Mouse (Mus musculus) liver, embryonic 14.5 days (tissue): ENCODE results near the gene 4930402H24Rik. TPM values are rescaled to one million over a fixed set of nuclear protein-coding genes. Genes with fewer than 3 reads are reported as not detected.

ENCODE experiments used
- ATAC-seq: fragments of 200-750 bp; cut with Nextera tagmentation; 2 replicates; pipeline ENCODE4 v1.8.0; 2017; ENCODE audit warnings: moderate number of reproducible peaks, mild to moderate bottlenecking, moderate library complexity; ENCODE audit not compliant: insufficient read depth
- DNase-seq, 3 experiments: peaks; one replicate each; pipeline ENCODE4 v3.0.0-alpha.2; 2012 to 2013; ENCODE audit warnings: low read depth in 3 of 3, low spot score in 3 of 3
- H3K27ac ChIP-seq: fragments of 300-500 bp; sonication (generic); 2 replicates; pipeline ENCODE4 v1.5.1; 2014; ENCODE audit warnings: moderate library complexity, mild to moderate bottlenecking, control low read depth, inconsistent platforms
- H3K27me3 ChIP-seq: fragments of 300-500 bp; sonication (generic); 2 replicates; pipeline ENCODE4 v1.6.1; 2014; ENCODE audit warnings: mild to moderate bottlenecking, low read length, moderate library complexity; ENCODE audit not compliant: control insufficient read depth, insufficient read depth
- H3K36me3 ChIP-seq: fragments of 300-500 bp; sonication (generic); replicated peaks from 2 replicates; pipeline ENCODE4 v1.6.1; 2014; ENCODE audit warnings: low read depth; ENCODE audit not compliant: control insufficient read depth, insufficient read depth
- H3K4me1 ChIP-seq, 2 experiments: fragments of 200-500 bp in 1 of 2; fragments of 300-500 bp in 1 of 2; sonication (generic) in 1 of 2; replicated peaks; 2 replicates each; pipeline ENCODE4 v1.6.1; 2012 to 2014; ENCODE audit warnings: antibody characterized with exemption in 1 of 2, inconsistent platforms in 1 of 2, low read length in 1 of 2; ENCODE audit not compliant: control insufficient read depth in 2 of 2, insufficient read depth in 2 of 2
- H3K4me2 ChIP-seq: fragments of 300-500 bp; sonication (generic); 2 replicates; pipeline ENCODE4 v1.6.1; 2014; ENCODE audit warnings: low read depth, mild to moderate bottlenecking, control low read depth, moderate library complexity
- H3K4me3 ChIP-seq, 2 experiments: fragments of 200-500 bp in 1 of 2; fragments of 300-500 bp in 1 of 2; sonication (generic) in 1 of 2; 2 replicates each; pipeline ENCODE4 v1.5.1; 2012 to 2014; ENCODE audit warnings: low read depth in 2 of 2, low read length in 2 of 2, mild to moderate bottlenecking in 2 of 2, control low read depth in 1 of 2, inconsistent platforms in 1 of 2, moderate library complexity in 1 of 2; ENCODE audit not compliant: insufficient read depth in 1 of 2
- H3K9ac ChIP-seq: fragments of 300-500 bp; sonication (generic); replicated peaks from 2 replicates; pipeline ENCODE4 v1.6.1; 2014; ENCODE audit warnings: mild to moderate bottlenecking, control low read depth, moderate library complexity
- H3K9me3 ChIP-seq: fragments of 300-500 bp; sonication (generic); 2 replicates; pipeline ENCODE4 v1.6.1; 2016; ENCODE audit warnings: low read length, mixed read lengths; ENCODE audit not compliant: control insufficient read depth
- CTCF ChIP-seq: IDR thresholded peaks from 2 replicates; pipeline ENCODE4 v1.5.1; 2016; ENCODE audit warnings: antibody characterized with exemption, low read depth, control low read depth
- EP300 ChIP-seq: IDR thresholded peaks from 2 replicates; pipeline ENCODE4 v1.6.1; 2016; ENCODE audit warnings: antibody characterized with exemption, low read depth
- WGBS: fragments of 180-500 bp; shearing (Covaris S2); extraction: QIAGEN DNeasy Blood & Tissue Kit; methylation state at CpG from one replicate; pipeline ENCODE4 v1.1.7; 2014; ENCODE audit not compliant: insufficient replicate concordance; 5-methylcytosine and 5-hydroxymethylcytosine counted together
- polyA plus RNA-seq, 2 experiments: library from polyadenylated mRNA; depleted of rRNA in 1 of 2; stranded (reverse) in 1 of 2; unstranded in 1 of 2; fragments of >200 nt; fragmentation: Nextera tagmentation in 1 of 2; extraction: Ambion mirVana in 1 of 2; gene quantifications; 2 replicates each; pipeline versions ENCODE4 v1.2.1 to v1.2.3; 2012 to 2014

Gene 4930402H24Rik
- polyA plus RNA-seq, 2 experiments, result 4.4 to 6.9 TPM

DNA sequence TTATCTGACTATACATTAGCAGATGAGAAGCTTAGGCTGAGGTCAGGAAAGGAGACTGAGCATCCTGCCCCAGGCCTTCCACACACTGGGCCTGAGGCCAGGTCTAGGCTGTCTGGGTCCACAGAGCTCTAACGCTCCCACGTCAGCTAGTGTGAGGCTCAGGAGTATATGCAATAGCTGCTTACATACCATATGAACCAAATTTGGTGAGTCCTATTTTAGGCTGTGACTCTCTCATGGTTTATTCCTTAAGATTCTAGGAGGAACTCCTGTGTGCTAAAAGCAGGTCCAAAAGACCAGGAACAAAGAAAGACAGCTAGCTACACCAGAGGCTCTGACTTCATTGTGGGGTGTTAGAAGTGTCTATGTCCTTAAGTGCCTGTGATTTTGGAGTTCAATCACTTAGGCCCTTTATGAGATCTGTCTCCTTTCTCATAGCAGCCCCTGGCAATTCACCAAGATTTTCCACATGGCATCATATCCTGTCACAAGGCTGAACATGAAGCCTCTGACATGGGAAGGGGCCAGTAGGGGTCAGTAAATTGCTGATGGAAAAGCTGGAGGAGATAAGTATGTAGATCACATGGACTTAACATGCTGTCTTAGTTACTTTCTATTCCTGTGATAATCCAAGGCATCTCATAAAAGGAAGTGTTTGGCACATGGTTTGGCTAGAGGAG is 177.2 kb downstream of the 4930402H24Rik start:
- WGBS, result 80% methylated on average over 2 of the region's 2 CpGs
- Histone ChIP-seq H3K4me3 (no peak overlapping the region), H3K9ac (no peak overlapping the region), H3K9me3 (no peaks in the 10 kb centered on the region), H3K27ac (no peak overlapping the region), H3K27me3 (no peaks in the 10 kb centered on the region), H3K4me1 (no peaks in the 10 kb centered on the region), H3K36me3 (peaks cover 3% of the 10 kb centered on the region; the same call in 1 of the 2 replicates), H3K4me2 (no peak overlapping the region)
- ATAC-seq, result no peak
- no peak for TF ChIP-seq CTCF
- TF ChIP-seq EP300, result no peak
- no peak for DNase-seq

DNA sequence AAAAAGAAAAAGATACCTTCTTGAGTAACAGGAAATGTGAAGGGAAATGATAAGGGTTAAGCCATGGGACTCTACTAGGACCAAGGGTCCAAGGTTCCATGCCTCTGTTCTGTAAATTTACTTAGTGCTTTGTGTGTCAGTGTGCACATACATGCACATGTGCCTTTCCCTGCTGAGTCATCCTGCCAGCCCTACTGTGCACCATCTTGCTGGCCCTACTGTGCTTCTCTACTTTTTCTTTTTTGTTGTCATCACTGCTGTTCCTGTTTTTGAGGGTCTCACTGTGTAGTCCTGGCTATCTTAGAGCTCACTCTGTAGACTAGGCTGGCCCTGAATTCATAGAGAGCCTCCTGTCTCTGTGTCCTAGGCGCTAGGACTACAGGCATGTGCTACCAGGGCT is 178.5 kb downstream of the 4930402H24Rik start:
- no peak overlapping the region for H3K27ac ChIP-seq
- H3K36me3 ChIP-seq, result peaks cover 3% of the 10 kb centered on the region; the same call in 1 of the 2 replicates
- 73% methylated on average over 1 of the region's 1 CpGs for WGBS
- H3K9me3 ChIP-seq, result no peaks in the 10 kb centered on the region
- H3K27me3 ChIP-seq, result no peaks in the 10 kb centered on the region
- H3K4me2 ChIP-seq, result no peak overlapping the region
- ATAC-seq (no peak), DNase-seq (no peak)
- no peak overlapping the region for H3K9ac ChIP-seq
- H3K4me3 ChIP-seq, result no peak overlapping the region
- no peaks in the 10 kb centered on the region for H3K4me1 ChIP-seq
- TF ChIP-seq EP300 (no peak), CTCF (no peak)

DNA sequence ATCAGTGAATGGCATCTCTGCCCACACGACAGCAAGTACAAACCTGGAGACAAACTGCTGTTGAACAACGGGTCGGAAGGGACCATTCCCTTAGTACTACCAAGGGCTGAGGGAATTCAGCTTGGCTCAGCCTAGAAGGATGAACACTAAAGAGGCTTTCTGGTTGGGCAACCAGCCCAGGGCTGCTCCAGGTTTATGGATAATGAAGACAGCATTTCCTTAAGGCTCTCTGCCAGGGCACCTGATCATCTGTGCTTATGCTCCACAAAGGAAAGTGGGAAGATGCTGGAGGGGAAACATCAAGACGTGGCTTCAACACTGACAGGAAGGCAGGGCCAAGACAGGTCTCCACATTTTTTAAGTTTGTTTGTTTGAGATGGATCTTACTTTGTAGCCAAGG is 181.8 kb downstream of the 4930402H24Rik start:
- ATAC-seq (no peak), DNase-seq (no peak)
- Histone ChIP-seq H3K36me3 (no peaks in the 10 kb centered on the region; the same call in 1 of the 2 replicates), H3K9me3 (no peaks in the 10 kb centered on the region), H3K27me3 (no peaks in the 10 kb centered on the region), H3K4me2 (no peak overlapping the region), H3K4me1 (no peaks in the 10 kb centered on the region), H3K27ac (no peak overlapping the region), H3K4me3 (no peak overlapping the region), H3K9ac (no peak overlapping the region)
- 65% methylated on average over 4 of the region's 4 CpGs for WGBS
- no peak for TF ChIP-seq EP300
- TF ChIP-seq CTCF, result no peak

DNA sequence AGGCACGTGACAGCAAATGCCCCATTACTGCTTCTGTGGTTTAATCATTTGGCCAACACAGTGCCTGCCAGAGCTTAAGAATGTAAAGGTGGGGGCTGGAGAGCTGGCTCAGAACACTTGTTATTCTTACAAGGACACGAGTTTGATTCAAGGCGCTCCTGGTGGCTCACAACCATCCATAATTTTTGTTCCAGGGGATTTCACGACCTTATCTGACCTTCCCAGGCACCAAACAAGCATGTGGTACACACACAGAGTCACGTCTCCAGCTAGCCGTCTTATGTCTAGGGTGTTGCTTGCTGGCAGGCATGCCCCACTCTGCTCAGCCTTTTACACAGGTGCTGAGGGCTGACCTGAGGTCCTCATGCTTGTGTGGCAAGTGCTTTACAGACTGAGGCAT is 188.3 kb downstream of the 4930402H24Rik start:
- ATAC-seq (no peak), DNase-seq (no peak)
- Histone ChIP-seq H3K4me3 (no peak overlapping the region), H3K9me3 (no peaks in the 10 kb centered on the region), H3K27ac (no peak overlapping the region), H3K4me1 (no peaks in the 10 kb centered on the region), H3K9ac (no peak overlapping the region), H3K27me3 (no peaks in the 10 kb centered on the region), H3K36me3 (no peaks in the 10 kb centered on the region), H3K4me2 (no peak overlapping the region)
- 58% methylated on average over 6 of the region's 6 CpGs for WGBS
- TF ChIP-seq CTCF (no peak), EP300 (no peak)

DNA sequence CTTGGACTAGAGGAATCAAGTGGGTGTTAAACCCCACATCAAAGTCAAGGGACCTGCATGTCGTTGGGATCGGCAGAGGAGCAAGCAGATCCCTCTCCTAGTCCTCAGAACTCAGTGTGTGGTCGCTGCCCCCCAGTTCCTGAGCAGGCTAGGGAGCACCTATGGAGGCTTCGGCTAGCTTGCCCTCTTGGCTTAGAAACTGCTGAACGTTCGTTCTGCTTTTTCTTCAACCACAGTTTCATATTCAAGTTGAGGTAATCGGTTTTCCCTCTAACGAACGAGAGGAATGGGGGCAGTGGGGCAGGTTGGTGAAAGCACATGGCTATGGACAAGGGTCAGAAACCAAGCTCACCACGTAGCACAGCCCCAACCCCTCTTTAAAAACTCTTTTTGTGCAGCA is 199.1 kb downstream of the 4930402H24Rik start:
- H3K4me2 ChIP-seq, result no peak overlapping the region
- TF ChIP-seq EP300, result no peak
- no peak for TF ChIP-seq CTCF
- no peak for ATAC-seq
- no peak overlapping the region; the same call in 1 of the 2 replicates for H3K9ac ChIP-seq
- no peak overlapping the region for H3K4me3 ChIP-seq
- no peak for DNase-seq
- no peak overlapping the region; the same call in none of the 2 replicates for H3K27ac ChIP-seq
- WGBS, result 24% methylated on average over 10 of the region's 10 CpGs
- H3K36me3 ChIP-seq, result no peaks in the 10 kb centered on the region; the same call in 1 of the 2 replicates
- H3K27me3 ChIP-seq, result no peaks in the 10 kb centered on the region
- H3K9me3 ChIP-seq, result no peaks in the 10 kb centered on the region
- H3K4me1 ChIP-seq, result peaks cover 0 to 12% of the 10 kb centered on the region in 2 experiments; a peak in 2 of 4 replicates
